Mouse (Mus musculus) megakaryocyte, embryonic 14.5 days (primary cell): ENCODE measurements around the gene Nenf. TPM values are rescaled to one million over a fixed set of nuclear protein-coding genes. Genes with fewer than 3 reads are reported as not detected.

Experiments used
- H3K27me3 ChIP-seq: replicated peaks from 2 replicates; pipeline ENCODE3; 2012; ENCODE audit warnings: inconsistent platforms
- H3K36me3 ChIP-seq: replicated peaks from 2 replicates; pipeline ENCODE3; 2012; ENCODE audit warnings: low read length, inconsistent platforms, mixed read lengths
- H3K4me1 ChIP-seq: 2 replicates; pipeline ENCODE4 v1.6.1; 2012; ENCODE audit warnings: inconsistent platforms
- H3K4me3 ChIP-seq: replicated peaks from 2 replicates; pipeline ENCODE3; 2012; ENCODE audit warnings: moderate library complexity, mild to moderate bottlenecking, inconsistent platforms
- H3K9me3 ChIP-seq: 2 replicates; pipeline ENCODE4 v1.6.1; 2012; ENCODE audit warnings: inconsistent platforms
- FLI1 ChIP-seq: IDR thresholded peaks from 2 replicates; pipeline ENCODE4 v1.6.1; 2012; ENCODE audit warnings: low read length, inconsistent platforms, mixed read lengths
- GATA1 ChIP-seq: IDR thresholded peaks from 3 replicates; pipeline ENCODE4 v1.6.1; 2012; ENCODE audit warnings: mixed read lengths, low read length, inconsistent platforms, borderline replicate concordance
- polyA plus RNA-seq: library from polyadenylated mRNA; stranded (reverse); fragments of >175 nt; gene quantifications from 2 replicates; pipeline ENCODE4 v1.2.3, GENCODE M21; 2012; ENCODE audit warnings: low replicate concordance; ENCODE audit not compliant: insufficient read depth

Gene Nenf
- polyA plus RNA-seq, 1 experiment, result 31.8 TPM

- peaks cover 45% of the 10 kb centered on the region for H3K4me1 ChIP-seq
- TF ChIP-seq GATA1, result no peak
- no peak for TF ChIP-seq FLI1
- peaks cover 6% of the 10 kb centered on the region for H3K9me3 ChIP-seq
These were observed 45.3 kb downstream of the Nenf start for GRCm38 (mm10) chr1:191272660-191273059.

GRCm38 (mm10) chr1:191269648-191269952 lies 48.4 kb downstream of the Nenf start:
- peaks cover 62% of the 10 kb centered on the region for H3K27me3 ChIP-seq
- no peaks in the 10 kb centered on the region for H3K36me3 ChIP-seq
- H3K4me3 ChIP-seq, result peak overlapping the region; percentile 77
- TF ChIP-seq GATA1 (no peak), FLI1 (no peak)
- peaks cover 45% of the 10 kb centered on the region for H3K4me1 ChIP-seq
- H3K9me3 ChIP-seq, result peaks cover 6% of the 10 kb centered on the region

More at GRCm38 (mm10) chr1:191272660-191273059, 45.3 kb downstream of the Nenf start:
- H3K4me3 ChIP-seq, result no peak overlapping the region
- H3K36me3 ChIP-seq, result no peaks in the 10 kb centered on the region
- peaks cover 46% of the 10 kb centered on the region for H3K27me3 ChIP-seq

- peaks cover 45% of the 10 kb centered on the region for H3K4me1 ChIP-seq
- peaks cover 66% of the 10 kb centered on the region for H3K27me3 ChIP-seq
- H3K36me3 ChIP-seq, result no peaks in the 10 kb centered on the region
- TF ChIP-seq FLI1, result no peak
- TF ChIP-seq GATA1, result no peak
- peaks cover 6% of the 10 kb centered on the region for H3K9me3 ChIP-seq
- peak overlapping the region; percentile 77 for H3K4me3 ChIP-seq
These were observed 49.0 kb downstream of the Nenf start for GRCm38 (mm10) chr1:191268797-191269647.

GRCm38 (mm10) chr1:191267856-191268255 lies 50.1 kb downstream of the Nenf start:
- TF ChIP-seq GATA1 (no peak), FLI1 (no peak)
- Histone ChIP-seq H3K36me3 (no peaks in the 10 kb centered on the region), H3K27me3 (peaks cover 69% of the 10 kb centered on the region), H3K4me3 (no peak overlapping the region), H3K4me1 (peaks cover 45% of the 10 kb centered on the region), H3K9me3 (peaks cover 6% of the 10 kb centered on the region)

GRCm38 (mm10) chr1:191267162-191267561 lies 50.8 kb downstream of the Nenf start:
- Histone ChIP-seq H3K9me3 (peaks cover 6% of the 10 kb centered on the region), H3K4me3 (no peak overlapping the region), H3K36me3 (no peaks in the 10 kb centered on the region), H3K27me3 (peaks cover 68% of the 10 kb centered on the region), H3K4me1 (peaks cover 45% of the 10 kb centered on the region)
- no peak for TF ChIP-seq FLI1
- no peak for TF ChIP-seq GATA1

GRCm38 (mm10) chr1:191263471-191263870 lies 54.5 kb downstream of the Nenf start:
- peaks cover 89% of the 10 kb centered on the region for H3K27me3 ChIP-seq
- no peaks in the 10 kb centered on the region for H3K9me3 ChIP-seq
- TF ChIP-seq GATA1 (no peak), FLI1 (no peak)
- H3K36me3 ChIP-seq, result no peaks in the 10 kb centered on the region
- peaks cover 37% of the 10 kb centered on the region for H3K4me1 ChIP-seq
- H3K4me3 ChIP-seq, result no peak overlapping the region

- Histone ChIP-seq H3K36me3 (no peaks in the 10 kb centered on the region), H3K4me1 (peaks cover 27% of the 10 kb centered on the region), H3K9me3 (no peaks in the 10 kb centered on the region), H3K27me3 (peaks cover 91% of the 10 kb centered on the region), H3K4me3 (no peak overlapping the region)
- TF ChIP-seq GATA1 (no peak), FLI1 (no peak)
These were observed 56.1 kb downstream of the Nenf start for GRCm38 (mm10) chr1:191261861-191262260.

GRCm38 (mm10) chr1:191259661-191260060 lies 58.3 kb downstream of the Nenf start:
- no peak overlapping the region for H3K4me3 ChIP-seq
- peaks cover 89% of the 10 kb centered on the region for H3K27me3 ChIP-seq
- peaks cover 16% of the 10 kb centered on the region for H3K4me1 ChIP-seq
- no peaks in the 10 kb centered on the region for H3K9me3 ChIP-seq
- TF ChIP-seq FLI1 (no peak), GATA1 (no peak)
- no peaks in the 10 kb centered on the region for H3K36me3 ChIP-seq

- H3K4me1 ChIP-seq, result peaks cover 20% of the 10 kb centered on the region
- peaks cover 88% of the 10 kb centered on the region for H3K27me3 ChIP-seq
- no peaks in the 10 kb centered on the region for H3K9me3 ChIP-seq
- H3K36me3 ChIP-seq, result no peaks in the 10 kb centered on the region
- no peak overlapping the region for H3K4me3 ChIP-seq
- TF ChIP-seq FLI1, result no peak
These were observed 58.9 kb downstream of the Nenf start for GRCm38 (mm10) chr1:191259121-191259520.

GRCm38 (mm10) chr1:191258521-191258920 lies 59.5 kb downstream of the Nenf start:
- Histone ChIP-seq H3K36me3 (no peaks in the 10 kb centered on the region), H3K4me1 (peaks cover 20% of the 10 kb centered on the region), H3K4me3 (no peak overlapping the region), H3K27me3 (peaks cover 85% of the 10 kb centered on the region), H3K9me3 (no peaks in the 10 kb centered on the region)
- TF ChIP-seq FLI1, result no peak
- TF ChIP-seq GATA1, result no peak

- TF ChIP-seq FLI1 (no peak), GATA1 (no peak)
- no peak overlapping the region for H3K4me3 ChIP-seq
- H3K9me3 ChIP-seq, result no peaks in the 10 kb centered on the region
- H3K27me3 ChIP-seq, result peaks cover 83% of the 10 kb centered on the region
- H3K4me1 ChIP-seq, result peaks cover 20% of the 10 kb centered on the region
- no peaks in the 10 kb centered on the region for H3K36me3 ChIP-seq
These were observed 60.0 kb downstream of the Nenf start for GRCm38 (mm10) chr1:191257981-191258380.
